Mouse (Mus musculus): ENCODE results near the gene Tsku. TPM values are rescaled to one million over a fixed set of nuclear protein-coding genes. Genes with fewer than 3 reads are reported as not detected.

Tsku gene
- polyA plus RNA-seq, 1 experiment from 2014 or later: 6.2 TPM

DNA sequence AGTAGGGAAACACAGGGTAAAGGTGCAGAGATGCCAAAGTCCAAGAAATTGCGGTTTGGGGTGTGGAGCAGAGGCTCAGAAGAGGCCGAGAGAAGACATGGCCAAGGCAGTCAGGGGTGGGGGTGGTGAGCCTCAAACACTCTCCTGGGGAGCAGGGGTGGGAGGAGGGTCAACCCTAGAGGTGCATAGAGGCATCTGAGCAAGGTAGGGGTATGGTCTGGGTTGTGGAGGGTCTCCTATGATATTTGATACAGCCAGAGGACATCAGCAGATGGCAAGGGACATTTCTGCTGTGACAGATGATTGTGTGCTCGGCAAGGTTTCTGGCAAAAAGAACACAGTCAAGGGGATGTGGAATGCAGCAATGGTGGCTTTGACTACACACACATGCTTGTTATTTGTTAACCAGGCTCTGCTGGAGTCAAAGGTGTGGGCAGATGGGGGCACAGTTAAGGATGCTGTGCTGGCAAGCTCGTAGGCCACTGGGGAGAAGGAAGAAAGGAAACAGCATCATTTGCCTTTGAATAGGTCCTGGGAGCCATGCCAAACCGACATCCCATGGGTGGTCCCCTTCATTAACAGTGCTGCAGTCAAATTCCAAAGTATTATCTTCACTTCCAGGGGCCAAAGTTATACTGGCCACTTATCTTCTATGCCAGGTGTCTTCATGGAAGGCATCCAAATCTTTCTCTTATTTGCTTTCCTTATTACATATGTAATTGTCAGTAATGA lies 37.7 kb downstream of the Tsku start:
- no peak overlapping the region for H3K4me2 ChIP-seq (ENCODE audit: low read depth, low read length)
- no peak overlapping the region for H3K9ac ChIP-seq (ENCODE audit: low read depth, low read length)
- no peak for ATAC-seq
- peaks cover 3% of the 10 kb centered on the region; the same call in 1 of the 2 replicates for H3K4me1 ChIP-seq (ENCODE audit: control insufficient read depth, insufficient read depth, low read length)
- H3K36me3 ChIP-seq (ENCODE audit: control insufficient read depth, insufficient read depth, low read length): no peaks in the 10 kb centered on the region
- H3K27me3 ChIP-seq (replicated peaks; ENCODE audit: control insufficient read depth, insufficient read depth, low read length): no peaks in the 10 kb centered on the region
- H3K27ac ChIP-seq (ENCODE audit: low read length): no peak overlapping the region
- WGBS: 41% methylated on average over 5 of the region's 5 CpGs
- no peak overlapping the region for H3K4me3 ChIP-seq (ENCODE audit: low read length)
- no peaks in the 10 kb centered on the region for H3K9me3 ChIP-seq (ENCODE audit: control insufficient read depth, low read length)

DNA sequence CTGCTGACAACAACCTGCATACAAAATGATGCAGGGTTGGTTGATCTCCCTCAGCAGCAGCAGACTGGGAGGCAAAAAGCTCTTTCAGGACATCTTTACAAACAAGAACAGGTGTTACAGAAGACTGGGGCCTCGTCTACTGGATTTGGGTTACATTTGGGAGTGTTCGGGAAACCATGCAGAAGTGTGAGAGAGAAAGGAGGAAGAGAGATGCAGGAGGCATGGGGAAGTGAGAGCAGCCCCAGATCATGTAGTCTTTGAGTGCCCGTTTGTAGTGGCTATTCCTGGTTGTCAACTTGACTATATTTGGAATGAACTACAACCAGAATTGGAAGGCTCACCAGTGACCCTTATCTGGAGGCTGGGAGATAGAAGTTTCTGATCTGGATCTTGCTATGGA lies 38.7 kb downstream of the Tsku start:
- Histone ChIP-seq H3K9me3 (ENCODE audit: control insufficient read depth, low read length) (no peaks in the 10 kb centered on the region), H3K4me3 (ENCODE audit: low read length) (no peak overlapping the region), H3K36me3 (ENCODE audit: control insufficient read depth, insufficient read depth, low read length) (no peaks in the 10 kb centered on the region), H3K4me1 (ENCODE audit: control insufficient read depth, insufficient read depth, low read length) (peaks cover 3% of the 10 kb centered on the region; the same call in 1 of the 2 replicates), H3K27me3 (replicated peaks; ENCODE audit: control insufficient read depth, insufficient read depth, low read length) (no peaks in the 10 kb centered on the region), H3K4me2 (ENCODE audit: low read depth, low read length) (no peak overlapping the region), H3K27ac (ENCODE audit: low read length) (no peak overlapping the region), H3K9ac (ENCODE audit: low read depth, low read length) (no peak overlapping the region)
- no peak for ATAC-seq
- 78% methylated on average over 3 of the region's 3 CpGs for WGBS

DNA sequence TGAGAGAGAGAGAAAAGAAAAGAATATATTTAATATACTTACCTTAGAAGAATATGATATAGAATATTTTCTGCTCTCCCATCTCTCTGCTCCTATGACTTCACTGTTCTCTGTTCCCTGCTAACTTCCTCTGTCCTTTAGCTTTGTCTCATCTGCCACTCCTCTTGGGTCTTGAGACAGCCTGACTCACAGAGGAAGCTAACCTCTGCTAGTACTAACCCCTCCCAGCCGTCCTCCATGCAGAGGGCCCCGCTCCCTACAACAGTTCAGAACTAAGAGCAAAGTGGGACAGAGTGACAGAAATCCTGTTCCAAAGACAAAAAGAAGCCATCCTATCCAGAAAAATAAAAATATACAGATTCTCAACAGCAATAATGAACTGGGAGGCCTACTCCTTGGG lies 40.0 kb downstream of the Tsku start, which contains the start of gene Acer3:
Gene Acer3, minus strand, starts transcription at position 126 of the 400 bp plus-strand sequence.
- Histone ChIP-seq H3K27me3 (replicated peaks; ENCODE audit: control insufficient read depth, insufficient read depth, low read length) (no peaks in the 10 kb centered on the region), H3K9me3 (ENCODE audit: control insufficient read depth, low read length) (no peaks in the 10 kb centered on the region), H3K4me1 (ENCODE audit: control insufficient read depth, insufficient read depth, low read length) (peaks cover 3% of the 10 kb centered on the region; the same call in 1 of the 2 replicates), H3K4me2 (ENCODE audit: low read depth, low read length) (no peak within 1 kb of the TSS), H3K9ac (ENCODE audit: low read depth, low read length) (no peak within 1 kb of the TSS), H3K36me3 (ENCODE audit: control insufficient read depth, insufficient read depth, low read length) (no peaks in the 10 kb centered on the region), H3K4me3 (ENCODE audit: low read length) (no peak within 1 kb of the TSS), H3K27ac (ENCODE audit: low read length) (no peak within 1 kb of the TSS)
- ATAC-seq: no peak
- WGBS: 86% methylated on average over 2 of the region's 2 CpGs

DNA sequence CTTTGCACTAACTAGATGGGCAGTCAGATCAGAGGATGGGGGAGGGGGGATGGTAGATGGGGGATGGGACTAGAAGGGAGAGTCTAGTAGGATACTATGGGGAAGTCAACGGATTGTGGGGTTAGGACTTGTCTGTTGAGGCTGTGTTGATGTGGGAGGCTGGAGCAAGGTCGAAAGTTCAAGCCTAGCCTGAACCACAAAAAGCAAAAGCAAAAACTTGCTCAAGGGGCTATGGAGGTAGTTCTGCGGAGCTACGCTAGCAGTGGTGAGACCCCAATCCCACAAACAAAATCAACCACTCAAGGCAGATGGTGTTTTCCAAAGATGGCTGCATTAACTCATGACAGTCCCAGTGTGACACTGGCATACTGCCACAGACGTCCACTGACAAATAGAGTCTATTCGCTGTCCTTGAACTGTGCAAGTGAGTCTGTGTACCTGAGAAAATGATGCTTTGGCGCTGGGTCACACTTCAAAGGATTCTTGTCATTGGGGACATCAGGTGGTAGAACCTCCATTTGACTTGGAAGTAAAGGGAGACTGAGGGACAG lies 41.0 kb downstream of the Tsku start:
- no peak for ATAC-seq
- no peaks in the 10 kb centered on the region for H3K36me3 ChIP-seq (ENCODE audit: control insufficient read depth, insufficient read depth, low read length)
- 85% methylated on average over 7 of the region's 7 CpGs for WGBS

DNA sequence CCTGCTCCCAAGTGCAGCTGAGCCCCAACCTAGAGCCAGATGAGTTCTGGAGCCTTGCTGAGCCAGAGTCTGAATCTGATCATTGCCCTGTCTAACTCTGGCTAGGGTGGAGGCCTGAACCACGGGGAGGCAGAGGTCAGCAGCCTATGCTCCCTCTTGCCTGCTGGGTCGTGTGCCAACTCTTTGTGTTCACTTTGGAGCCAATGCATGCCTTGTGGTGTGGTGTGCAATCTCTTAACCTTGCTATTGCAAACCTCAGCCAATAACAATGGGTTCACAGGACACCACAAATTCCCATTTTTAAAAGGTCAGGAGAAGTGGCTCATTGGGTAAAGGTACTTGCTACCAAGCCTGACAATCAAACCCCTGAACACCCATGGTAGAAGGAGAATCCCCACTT lies 44.6 kb downstream of the Tsku start:
- no peak overlapping the region for H3K9ac ChIP-seq (ENCODE audit: low read depth, low read length)
- no peak for ATAC-seq
- no peaks in the 10 kb centered on the region for H3K27me3 ChIP-seq (replicated peaks; ENCODE audit: control insufficient read depth, insufficient read depth, low read length)
- no peak overlapping the region for H3K27ac ChIP-seq (ENCODE audit: low read length)
- H3K4me3 ChIP-seq (ENCODE audit: low read length): no peak overlapping the region
- H3K9me3 ChIP-seq (ENCODE audit: control insufficient read depth, low read length): no peaks in the 10 kb centered on the region
- no peaks in the 10 kb centered on the region for H3K4me1 ChIP-seq (ENCODE audit: control insufficient read depth, insufficient read depth, low read length)
- WGBS: 46% methylated on average over 2 of the region's 2 CpGs
- no peak overlapping the region for H3K4me2 ChIP-seq (ENCODE audit: low read depth, low read length)
- H3K36me3 ChIP-seq (ENCODE audit: control insufficient read depth, insufficient read depth, low read length): no peaks in the 10 kb centered on the region

More for the DNA sequence above, 41.0 kb downstream of the Tsku start:
- Histone ChIP-seq H3K9me3 (ENCODE audit: control insufficient read depth, low read length) (no peaks in the 10 kb centered on the region), H3K4me3 (ENCODE audit: low read length) (no peak overlapping the region), H3K4me1 (ENCODE audit: control insufficient read depth, insufficient read depth, low read length) (peaks cover 3% of the 10 kb centered on the region; the same call in 1 of the 2 replicates), H3K9ac (ENCODE audit: low read depth, low read length) (no peak overlapping the region), H3K27me3 (replicated peaks; ENCODE audit: control insufficient read depth, insufficient read depth, low read length) (no peaks in the 10 kb centered on the region), H3K27ac (ENCODE audit: low read length) (no peak overlapping the region), H3K4me2 (ENCODE audit: low read depth, low read length) (no peak overlapping the region)

DNA sequence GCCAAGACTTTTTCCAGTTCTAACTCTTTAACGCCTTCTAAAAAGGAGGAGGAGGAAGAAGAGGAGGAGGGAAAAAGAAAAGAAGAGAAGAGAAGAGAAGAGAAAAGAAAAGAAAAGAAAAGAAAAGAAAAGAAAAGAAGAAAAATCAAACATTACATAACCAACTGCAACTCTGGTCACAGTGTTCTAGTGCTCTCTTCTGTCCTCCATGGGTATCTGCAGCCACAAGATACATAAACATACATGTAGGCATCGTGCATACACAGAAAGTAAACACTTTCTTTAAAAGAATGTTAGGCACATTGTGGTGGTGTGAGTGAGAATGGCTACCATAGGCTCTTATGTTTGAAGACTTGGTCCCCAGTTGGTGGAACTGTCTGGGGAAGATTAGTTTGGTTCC lies 46.0 kb downstream of the Tsku start:
- WGBS: 82% methylated on average over 2 of the region's 2 CpGs
- no peak overlapping the region for H3K4me2 ChIP-seq (ENCODE audit: low read depth, low read length)
- no peak for ATAC-seq

DNA sequence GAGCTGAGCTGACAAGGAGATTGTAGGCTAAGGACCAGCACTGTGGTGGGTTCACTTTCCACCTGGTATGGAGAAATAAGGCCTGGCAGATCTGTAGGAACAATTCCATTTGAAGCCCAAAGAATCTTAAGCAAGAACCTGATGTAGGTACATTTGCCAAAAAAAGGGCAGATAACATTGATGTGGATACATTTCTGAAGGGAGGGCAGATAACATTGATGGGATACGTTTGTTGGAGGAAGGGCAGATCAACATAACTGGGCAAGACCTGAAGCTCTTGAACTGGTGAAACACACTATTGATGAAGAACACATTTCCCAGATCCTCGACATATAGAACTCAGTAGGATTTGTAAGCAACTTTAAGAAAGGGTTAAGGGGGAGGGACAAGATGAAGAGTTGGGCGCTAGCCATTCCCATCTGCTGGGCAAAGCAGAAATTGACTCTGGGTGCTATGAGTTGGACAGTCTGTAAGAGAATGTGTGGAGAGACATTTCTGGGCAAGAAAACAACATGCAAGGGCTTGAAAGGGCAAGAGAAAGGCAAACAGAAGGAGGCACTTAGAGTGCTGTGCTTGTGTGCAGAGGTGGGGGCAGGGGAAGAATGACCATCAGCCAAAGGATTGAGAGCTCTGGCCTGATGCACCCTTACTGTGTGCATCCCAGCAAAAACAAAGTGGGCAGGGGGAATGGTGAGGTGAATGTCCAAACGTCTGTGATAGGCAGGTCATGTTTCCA lies 48.8 kb downstream of the Tsku start:
- H3K9ac ChIP-seq (ENCODE audit: low read depth, low read length): no peak overlapping the region
- H3K4me2 ChIP-seq (ENCODE audit: low read depth, low read length): no peak overlapping the region
- peaks cover 9% of the 10 kb centered on the region for H3K4me1 ChIP-seq (ENCODE audit: control insufficient read depth, insufficient read depth, low read length)
- no peak overlapping the region for H3K27ac ChIP-seq (ENCODE audit: low read length)
- ATAC-seq: no peak
- no peaks in the 10 kb centered on the region for H3K9me3 ChIP-seq (ENCODE audit: control insufficient read depth, low read length)
- no peak overlapping the region for H3K4me3 ChIP-seq (ENCODE audit: low read length)
- H3K27me3 ChIP-seq (replicated peaks; ENCODE audit: control insufficient read depth, insufficient read depth, low read length): no peaks in the 10 kb centered on the region
- WGBS: 63% methylated on average over 4 of the region's 4 CpGs
- H3K36me3 ChIP-seq (ENCODE audit: control insufficient read depth, insufficient read depth, low read length): no peaks in the 10 kb centered on the region

More for the DNA sequence above, 46.0 kb downstream of the Tsku start:
- no peaks in the 10 kb centered on the region for H3K4me1 ChIP-seq (ENCODE audit: control insufficient read depth, insufficient read depth, low read length)
- no peak overlapping the region for H3K27ac ChIP-seq (ENCODE audit: low read length)
- H3K36me3 ChIP-seq (ENCODE audit: control insufficient read depth, insufficient read depth, low read length): no peaks in the 10 kb centered on the region
- no peaks in the 10 kb centered on the region for H3K9me3 ChIP-seq (ENCODE audit: control insufficient read depth, low read length)
- no peak overlapping the region for H3K4me3 ChIP-seq (ENCODE audit: low read length)
- H3K9ac ChIP-seq (ENCODE audit: low read depth, low read length): no peak overlapping the region
- H3K27me3 ChIP-seq (replicated peaks; ENCODE audit: control insufficient read depth, insufficient read depth, low read length): no peaks in the 10 kb centered on the region

DNA sequence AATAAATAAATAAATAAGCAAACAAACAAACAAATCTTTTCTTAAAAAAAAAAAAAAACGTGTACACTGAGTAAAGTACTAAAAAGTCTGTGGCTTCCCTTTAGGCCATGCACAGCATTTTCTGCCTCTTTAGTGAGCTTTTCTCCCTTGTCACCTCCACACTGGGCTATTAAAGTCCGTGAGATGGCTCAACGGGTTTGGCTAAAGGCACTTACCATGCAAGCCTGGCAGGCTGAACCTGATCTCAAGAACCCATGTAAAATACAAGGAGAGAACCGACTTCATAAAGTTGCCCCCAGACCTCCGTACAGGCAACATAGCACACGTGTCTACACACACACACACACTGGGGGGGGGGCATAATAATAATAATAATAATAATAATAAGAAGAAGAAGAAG lies 50.9 kb downstream of the Tsku start:
- no peak overlapping the region for H3K9ac ChIP-seq (ENCODE audit: low read depth, low read length)
- H3K4me1 ChIP-seq (ENCODE audit: control insufficient read depth, insufficient read depth, low read length): peaks cover 9% of the 10 kb centered on the region
- ATAC-seq: no peak
- H3K4me2 ChIP-seq (ENCODE audit: low read depth, low read length): no peak overlapping the region
- no peak overlapping the region for H3K4me3 ChIP-seq (ENCODE audit: low read length)
- no peaks in the 10 kb centered on the region for H3K36me3 ChIP-seq (ENCODE audit: control insufficient read depth, insufficient read depth, low read length)
- no peaks in the 10 kb centered on the region for H3K9me3 ChIP-seq (ENCODE audit: control insufficient read depth, low read length)
- no peak overlapping the region for H3K27ac ChIP-seq (ENCODE audit: low read length)
- no peaks in the 10 kb centered on the region for H3K27me3 ChIP-seq (replicated peaks; ENCODE audit: control insufficient read depth, insufficient read depth, low read length)
- WGBS: 64% methylated on average over 6 of the region's 6 CpGs

DNA sequence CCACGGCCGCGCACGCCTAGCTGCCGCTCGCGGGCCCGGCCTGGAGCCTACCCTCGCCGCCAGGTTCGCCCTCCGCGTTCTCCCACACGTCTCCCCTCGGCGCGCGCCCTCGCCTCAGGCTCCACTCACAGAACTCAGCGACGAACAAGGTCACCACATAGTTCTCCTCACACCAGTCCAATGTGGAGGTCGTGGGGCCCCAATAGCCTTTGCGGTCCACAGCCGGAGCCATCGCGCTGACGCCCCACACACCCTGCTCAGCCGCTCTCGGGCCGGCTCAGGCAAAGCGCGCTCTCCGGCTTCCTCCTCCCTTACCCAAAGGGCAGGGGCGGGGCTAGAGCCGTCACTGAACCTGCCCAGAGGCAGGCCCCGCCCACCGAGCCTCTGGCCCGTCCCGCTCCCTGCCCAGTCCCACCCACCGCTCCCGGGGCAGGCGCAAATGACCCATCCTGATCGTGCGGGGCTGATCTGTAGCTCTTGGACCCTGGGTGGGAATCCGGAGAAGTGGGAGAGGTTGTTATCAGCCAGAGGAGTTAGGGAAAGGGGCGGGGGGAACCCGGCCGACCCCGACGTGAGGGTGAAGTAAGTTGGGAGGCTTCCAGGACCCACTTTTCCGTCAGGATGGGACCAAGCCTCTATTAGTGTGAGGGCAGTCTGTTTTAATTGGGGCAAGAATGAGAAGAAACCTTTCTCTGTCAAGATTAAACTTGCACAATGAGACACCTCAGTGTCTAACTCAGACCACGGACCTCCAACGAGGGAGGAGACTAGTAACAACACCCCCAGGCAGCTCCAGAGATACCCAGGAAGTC lies 51.7 kb downstream of the Tsku start:
- Histone ChIP-seq H3K9me3 (ENCODE audit: control insufficient read depth, low read length) (no peaks in the 10 kb centered on the region), H3K36me3 (ENCODE audit: control insufficient read depth, insufficient read depth, low read length) (no peaks in the 10 kb centered on the region), H3K9ac (ENCODE audit: low read depth, low read length) (peak overlapping the region; percentile 91), H3K4me1 (ENCODE audit: control insufficient read depth, insufficient read depth, low read length) (peaks cover 9% of the 10 kb centered on the region), H3K27ac (ENCODE audit: low read length) (peak overlapping the region; percentile 16; the same call in 1 of the 2 replicates), H3K4me3 (ENCODE audit: low read length) (peak overlapping the region; percentile 89), H3K4me2 (ENCODE audit: low read depth, low read length) (peak overlapping the region; percentile 88), H3K27me3 (replicated peaks; ENCODE audit: control insufficient read depth, insufficient read depth, low read length) (no peaks in the 10 kb centered on the region)
- WGBS: 0% methylated on average over 53 of the region's 53 CpGs
- ATAC-seq: peak; percentile 100
